Mouse (Mus musculus): ENCODE measurements at regions not wholly inside any gene's neighbourhood (a gene's known extent, or its start where the extent isn't known, plus 50 kb on each side); places are given as distances from the start of the nearest gene placed in this dataset.

DNA sequence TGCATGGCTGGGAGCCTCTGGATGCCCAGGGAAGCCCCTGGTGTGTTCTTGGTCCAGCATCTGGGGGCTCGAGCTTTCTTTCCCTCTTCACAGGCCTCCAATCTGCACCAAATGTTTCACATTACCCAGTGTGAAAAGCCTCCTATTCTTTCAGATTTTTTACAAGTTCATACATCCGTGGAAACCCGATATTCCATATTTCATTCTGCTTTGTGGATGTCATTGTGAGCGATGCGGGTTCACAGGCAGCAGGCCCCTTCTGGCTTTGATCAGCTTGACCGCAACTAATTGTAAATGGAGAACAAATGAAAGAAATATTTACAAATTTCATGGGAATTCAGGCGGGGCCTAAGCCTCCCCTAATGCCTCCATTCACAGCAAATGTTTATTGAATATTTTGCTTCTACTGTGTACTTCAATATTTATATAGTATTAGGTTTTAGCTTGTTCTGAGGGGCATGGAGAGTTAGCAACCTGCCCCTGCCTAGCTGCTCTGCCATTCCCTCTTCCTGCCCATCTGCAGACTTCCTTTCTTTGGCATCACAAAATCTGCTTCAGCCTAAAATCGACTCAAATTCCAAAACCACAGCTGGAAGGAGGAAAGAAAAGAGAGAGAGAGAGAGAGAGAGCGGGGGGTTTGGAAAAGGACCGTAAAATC is 251.6 kb downstream of the Dmrt2 start:
- Histone ChIP-seq H3K4me2 (ENCODE audit: low read depth, low read length) (no peak overlapping the region), H3K36me3 (ENCODE audit: insufficient read depth, low read length) (no peaks in the 10 kb centered on the region), H3K4me1 (ENCODE audit: insufficient read depth, low read length) (no peaks in the 10 kb centered on the region), H3K4me3 (ENCODE audit: low read length) (no peak overlapping the region), H3K9ac (replicated peaks; ENCODE audit: low read length) (no peak overlapping the region), H3K27ac (no peak overlapping the region), H3K9me3 (ENCODE audit: low read length) (no peaks in the 10 kb centered on the region), H3K27me3 (ENCODE audit: insufficient read depth, low read length) (no peaks in the 10 kb centered on the region)
- no peak for TF ChIP-seq CTCF (IDR thresholded peaks at IDR 0.05; ENCODE audit: low read depth)
- DNase-seq (ENCODE audit: low spot score): peak; percentile 12
- WGBS: 34% methylated on average over 10 of the region's 10 CpGs
- ATAC-seq: no peak; the same call in 1 of the 2 replicates

DNA sequence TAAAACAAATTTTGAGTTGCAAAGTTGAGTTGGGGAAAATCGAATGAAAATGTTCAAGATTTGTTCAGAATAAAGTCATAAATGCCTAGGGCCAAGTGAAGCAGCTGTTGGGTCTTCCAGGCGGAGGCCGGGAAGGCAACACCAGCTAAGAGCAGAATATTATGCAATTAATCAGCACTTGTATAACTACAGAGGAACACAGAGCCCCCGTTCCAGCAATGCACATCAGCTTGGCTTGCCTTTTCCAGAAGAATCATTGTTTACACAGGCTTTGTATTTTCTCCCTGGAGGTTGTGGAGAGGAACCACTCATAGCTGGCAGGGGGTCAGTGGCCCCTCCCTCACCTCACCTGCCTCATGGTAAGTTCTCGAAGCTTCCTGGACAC is 252.2 kb downstream of the Dmrt2 start:
- no peaks in the 10 kb centered on the region for H3K4me1 ChIP-seq (ENCODE audit: insufficient read depth, low read length)
- DNase-seq (ENCODE audit: low spot score) (no peak), ATAC-seq (no peak)
- no peak overlapping the region for H3K27ac ChIP-seq
- H3K9me3 ChIP-seq (ENCODE audit: low read length): no peaks in the 10 kb centered on the region
- no peak overlapping the region for H3K4me3 ChIP-seq (ENCODE audit: low read length)
- no peak for TF ChIP-seq CTCF (IDR thresholded peaks at IDR 0.05; ENCODE audit: low read depth)
- no peaks in the 10 kb centered on the region for H3K36me3 ChIP-seq (ENCODE audit: insufficient read depth, low read length)
- H3K4me2 ChIP-seq (ENCODE audit: low read depth, low read length): no peak overlapping the region
- WGBS: 36% methylated on average over 5 of the region's 5 CpGs
- no peaks in the 10 kb centered on the region for H3K27me3 ChIP-seq (ENCODE audit: insufficient read depth, low read length)
- no peak overlapping the region for H3K9ac ChIP-seq (replicated peaks; ENCODE audit: low read length)

DNA sequence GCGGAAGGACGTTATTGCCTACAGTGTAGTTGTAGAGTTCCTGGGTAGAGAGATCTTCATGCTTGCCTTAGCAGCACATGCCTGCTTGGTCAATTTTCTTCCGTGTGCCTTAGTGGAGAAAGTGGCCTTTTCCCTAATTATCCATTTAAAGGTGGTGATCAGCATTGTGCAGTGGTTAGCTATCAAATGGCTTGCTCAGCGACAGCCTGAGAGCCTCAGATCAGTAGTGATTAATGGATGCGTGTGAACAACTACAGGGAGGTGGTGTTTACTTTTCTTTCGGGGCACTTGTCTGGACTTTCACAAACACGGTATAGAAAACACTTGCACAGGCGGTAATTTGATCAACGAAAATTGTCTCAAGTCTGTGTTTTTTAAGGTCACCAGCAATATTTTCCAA is 255.0 kb downstream of the Dmrt2 start:
- Histone ChIP-seq H3K27me3 (ENCODE audit: insufficient read depth, low read length) (no peaks in the 10 kb centered on the region), H3K4me3 (ENCODE audit: low read length) (no peak overlapping the region), H3K4me1 (ENCODE audit: insufficient read depth, low read length) (no peaks in the 10 kb centered on the region), H3K36me3 (ENCODE audit: insufficient read depth, low read length) (no peaks in the 10 kb centered on the region), H3K4me2 (ENCODE audit: low read depth, low read length) (no peak overlapping the region), H3K9me3 (ENCODE audit: low read length) (no peaks in the 10 kb centered on the region), H3K9ac (replicated peaks; ENCODE audit: low read length) (no peak overlapping the region), H3K27ac (no peak overlapping the region)
- DNase-seq (ENCODE audit: low spot score): no peak
- 76% methylated on average over 9 of the region's 9 CpGs for WGBS
- ATAC-seq: no peak
- TF ChIP-seq CTCF (IDR thresholded peaks at IDR 0.05; ENCODE audit: low read depth): no peak

DNA sequence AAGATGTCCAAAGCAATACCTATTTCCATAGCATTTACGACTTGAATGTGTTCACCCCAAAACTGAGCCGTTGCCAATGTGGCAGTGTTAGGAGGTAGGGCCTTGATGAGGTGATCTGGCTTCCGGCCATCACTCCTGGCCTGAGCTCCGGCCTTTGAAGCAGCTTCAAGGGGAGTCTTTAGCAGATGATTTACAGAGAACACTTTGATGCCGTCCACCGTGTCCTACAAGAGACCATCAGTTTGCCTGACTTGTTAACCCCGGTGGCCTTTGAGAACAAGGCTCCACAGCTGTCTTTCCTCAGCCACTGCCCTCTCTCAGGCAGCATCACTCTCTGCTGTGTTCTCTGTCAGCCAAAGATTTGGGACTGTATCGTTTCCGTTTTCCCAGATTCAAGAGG is 265.1 kb downstream of the Dmrt2 start:
- H3K9me3 ChIP-seq (ENCODE audit: low read length): no peaks in the 10 kb centered on the region
- no peak overlapping the region for H3K4me3 ChIP-seq (ENCODE audit: low read length)
- no peak overlapping the region for H3K9ac ChIP-seq (replicated peaks; ENCODE audit: low read length)
- TF ChIP-seq CTCF (IDR thresholded peaks at IDR 0.05; ENCODE audit: low read depth): no peak
- H3K36me3 ChIP-seq (ENCODE audit: insufficient read depth, low read length): no peaks in the 10 kb centered on the region
- ATAC-seq: no peak
- no peak for DNase-seq (ENCODE audit: low spot score)
- no peak overlapping the region for H3K27ac ChIP-seq
- no peaks in the 10 kb centered on the region for H3K27me3 ChIP-seq (ENCODE audit: insufficient read depth, low read length)
- H3K4me2 ChIP-seq (ENCODE audit: low read depth, low read length): no peak overlapping the region
- H3K4me1 ChIP-seq (ENCODE audit: insufficient read depth, low read length): no peaks in the 10 kb centered on the region
- 70% methylated on average over 9 of the region's 9 CpGs for WGBS

DNA sequence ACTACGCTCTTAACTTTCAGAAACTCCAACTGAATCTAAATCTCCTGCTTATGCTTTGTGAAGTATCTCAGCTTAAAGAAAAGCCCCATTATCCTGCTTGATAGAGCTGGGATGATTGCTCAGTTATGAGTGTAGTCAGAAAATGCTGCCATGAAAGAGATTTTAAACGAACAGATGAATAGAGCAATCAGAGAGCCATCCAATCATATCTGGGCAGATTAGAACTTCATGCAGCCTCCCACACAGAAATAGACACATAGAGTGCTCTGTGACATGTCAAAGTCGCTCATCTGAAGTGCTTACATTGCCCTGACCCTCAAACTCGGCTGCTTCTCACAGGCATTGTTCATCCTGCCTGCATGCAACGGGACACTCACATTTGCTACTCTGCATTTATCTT is 299.0 kb downstream of the Dmrt2 start:
- Histone ChIP-seq H3K4me2 (ENCODE audit: low read depth, low read length) (no peak overlapping the region), H3K9ac (replicated peaks; ENCODE audit: low read length) (no peak overlapping the region), H3K4me3 (ENCODE audit: low read length) (no peak overlapping the region), H3K27me3 (ENCODE audit: insufficient read depth, low read length) (no peaks in the 10 kb centered on the region), H3K27ac (no peak overlapping the region), H3K4me1 (ENCODE audit: insufficient read depth, low read length) (no peaks in the 10 kb centered on the region), H3K36me3 (ENCODE audit: insufficient read depth, low read length) (no peaks in the 10 kb centered on the region), H3K9me3 (ENCODE audit: low read length) (no peaks in the 10 kb centered on the region)
- ATAC-seq (no peak), DNase-seq (ENCODE audit: low spot score) (no peak)
- WGBS: 64% methylated on average over 5 of the region's 5 CpGs
- TF ChIP-seq CTCF (IDR thresholded peaks at IDR 0.05; ENCODE audit: low read depth): no peak

DNA sequence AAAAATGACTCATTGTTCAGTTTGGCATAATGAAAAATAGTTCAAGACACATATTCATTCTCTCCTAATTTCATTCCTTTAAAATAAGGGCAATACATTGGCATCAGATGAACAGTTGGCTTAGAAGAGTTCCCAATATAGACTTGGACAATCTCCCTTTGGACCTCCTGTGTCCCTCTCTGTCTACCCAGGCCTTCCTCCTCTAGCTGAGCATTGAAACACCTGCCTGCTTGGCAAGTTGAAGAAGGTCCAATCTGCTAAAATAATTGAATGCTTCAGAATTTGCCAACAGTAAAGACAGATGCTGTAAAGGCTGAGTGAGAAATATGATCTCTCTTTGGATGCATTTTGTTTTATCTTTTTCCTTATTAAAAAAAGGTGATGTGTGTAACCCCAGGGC is 303.0 kb downstream of the Dmrt2 start:
- no peak overlapping the region for H3K4me3 ChIP-seq (ENCODE audit: low read length)
- DNase-seq (ENCODE audit: low spot score) (no peak), ATAC-seq (no peak)
- no peak overlapping the region for H3K4me2 ChIP-seq (ENCODE audit: low read depth, low read length)
- H3K4me1 ChIP-seq (ENCODE audit: insufficient read depth, low read length): no peaks in the 10 kb centered on the region
- H3K36me3 ChIP-seq (ENCODE audit: insufficient read depth, low read length): no peaks in the 10 kb centered on the region
- H3K9me3 ChIP-seq (ENCODE audit: low read length): no peaks in the 10 kb centered on the region
- no peak overlapping the region for H3K27ac ChIP-seq
- TF ChIP-seq CTCF (IDR thresholded peaks at IDR 0.05; ENCODE audit: low read depth): no peak
- no peak overlapping the region for H3K9ac ChIP-seq (replicated peaks; ENCODE audit: low read length)
- no peaks in the 10 kb centered on the region for H3K27me3 ChIP-seq (ENCODE audit: insufficient read depth, low read length)

DNA sequence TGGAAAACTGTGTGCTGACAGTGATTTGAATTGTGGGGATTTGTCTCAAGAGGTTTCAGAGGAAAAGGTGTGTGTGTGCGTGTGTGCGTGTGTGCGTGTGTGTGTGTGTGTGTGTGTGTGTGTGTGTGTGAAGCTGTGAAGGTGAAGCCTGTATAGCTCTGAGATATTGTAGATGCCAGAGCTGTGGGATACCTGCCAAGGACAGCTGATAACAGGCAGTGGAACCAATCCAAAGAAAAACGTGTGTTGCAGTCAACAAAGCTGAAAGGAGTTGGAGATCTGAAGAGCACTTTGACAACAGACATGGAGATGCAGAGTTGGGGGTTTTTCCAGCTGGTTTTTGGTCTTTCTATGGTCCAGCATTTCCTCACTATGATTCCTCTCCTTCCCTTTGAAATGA is 308.1 kb downstream of the Dmrt2 start:
- Histone ChIP-seq H3K9ac (replicated peaks; ENCODE audit: low read length) (no peak overlapping the region), H3K36me3 (ENCODE audit: insufficient read depth, low read length) (no peaks in the 10 kb centered on the region), H3K27me3 (ENCODE audit: insufficient read depth, low read length) (no peaks in the 10 kb centered on the region), H3K9me3 (ENCODE audit: low read length) (no peaks in the 10 kb centered on the region), H3K4me1 (ENCODE audit: insufficient read depth, low read length) (no peaks in the 10 kb centered on the region), H3K27ac (no peak overlapping the region), H3K4me2 (ENCODE audit: low read depth, low read length) (no peak overlapping the region), H3K4me3 (ENCODE audit: low read length) (no peak overlapping the region)
- TF ChIP-seq CTCF (IDR thresholded peaks at IDR 0.05; ENCODE audit: low read depth): no peak
- ATAC-seq (no peak), DNase-seq (ENCODE audit: low spot score) (no peak)
- 69% methylated on average over 4 of the region's 4 CpGs for WGBS
